Mouse (Mus musculus): ENCODE results near the gene Ovca2.
A peak's percentile ranks its signal among the peaks of the same experiment; 100 is the strongest.
"Not testable (repeated sequence)": the region's sequence is repeated elsewhere in the genome, so short reads cannot be mapped to it uniquely, and the experiment has no call there.

Gene Ovca2

GRCm38 (mm10) chr11:75178011-75178410 is 624 bp downstream of the Ovca2 start:
- H3K4me3 ChIP-seq (replicated peaks; ENCODE audit: low read length): peak overlapping the region; percentile 91
- H3K27me3 ChIP-seq (ENCODE audit: insufficient read depth, low read length): peaks cover 21% of the 10 kb centered on the region
- H3K4me1 ChIP-seq (replicated peaks; ENCODE audit: low read depth, low read length): peaks cover 41% of the 10 kb centered on the region
- H3K9me3 ChIP-seq (ENCODE audit: low read length): no peaks in the 10 kb centered on the region
- peaks cover 65% of the 10 kb centered on the region for H3K36me3 ChIP-seq (ENCODE audit: insufficient read depth, low read length)
- TF ChIP-seq NANOG (IDR thresholded peaks at IDR 0.05; ENCODE audit: borderline replicate concordance, low read length) (no peak), POU5F1 (IDR thresholded peaks at IDR 0.05; ENCODE audit: borderline replicate concordance, low read length) (no peak), CTCF (conservative IDR thresholded peaks at IDR 0.05; ENCODE audit: low read length) (no peak)

DNA sequence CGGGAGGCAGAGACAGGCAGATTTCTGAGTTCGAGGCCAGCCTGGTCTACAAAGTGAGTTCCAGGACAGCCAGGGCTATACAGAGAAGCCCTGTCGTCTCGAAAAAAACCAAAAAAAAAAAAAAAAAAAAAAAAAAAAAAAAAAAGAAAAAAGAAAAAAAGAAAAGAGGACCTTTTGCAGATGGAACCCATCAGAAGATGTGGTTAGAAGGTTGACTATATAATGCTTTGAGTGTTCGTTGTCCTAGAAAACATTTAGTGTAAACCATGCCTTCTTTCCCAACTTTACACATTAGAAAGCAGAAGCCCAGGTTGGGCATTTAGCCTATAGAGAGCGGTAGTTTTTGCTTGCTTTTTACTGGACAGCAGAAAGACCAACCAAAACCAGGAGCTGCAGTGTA is 4.1 kb downstream of the Ovca2 start:
- Histone ChIP-seq H3K27me3 (ENCODE audit: insufficient read depth, low read length) (peaks cover 55% of the 10 kb centered on the region), H3K36me3 (ENCODE audit: insufficient read depth, low read length) (peaks cover 31% of the 10 kb centered on the region), H3K4me1 (replicated peaks; ENCODE audit: low read depth, low read length) (peaks cover 57% of the 10 kb centered on the region)
- H3K9me3 ChIP-seq (ENCODE audit: low read length); H3K4me3 ChIP-seq (replicated peaks; ENCODE audit: low read length): not testable (repeated sequence)

- H3K27me3 ChIP-seq (ENCODE audit: insufficient read depth, low read length): peaks cover 63% of the 10 kb centered on the region
- H3K4me3 ChIP-seq (replicated peaks; ENCODE audit: low read length): peak overlapping the region; percentile 85
- H3K4me1 ChIP-seq (replicated peaks; ENCODE audit: low read depth, low read length): peaks cover 55% of the 10 kb centered on the region
- no peak for TF ChIP-seq POU5F1 (IDR thresholded peaks at IDR 0.05; ENCODE audit: borderline replicate concordance, low read length)
- TF ChIP-seq NANOG (IDR thresholded peaks at IDR 0.05; ENCODE audit: borderline replicate concordance, low read length): no peak
- no peak for TF ChIP-seq CTCF (conservative IDR thresholded peaks at IDR 0.05; ENCODE audit: low read length)
- peaks cover 29% of the 10 kb centered on the region for H3K36me3 ChIP-seq (ENCODE audit: insufficient read depth, low read length)
- no peaks in the 10 kb centered on the region for H3K9me3 ChIP-seq (ENCODE audit: low read length)
These were observed 4.9 kb downstream of the Ovca2 start for GRCm38 (mm10) chr11:75173799-75174165.

DNA sequence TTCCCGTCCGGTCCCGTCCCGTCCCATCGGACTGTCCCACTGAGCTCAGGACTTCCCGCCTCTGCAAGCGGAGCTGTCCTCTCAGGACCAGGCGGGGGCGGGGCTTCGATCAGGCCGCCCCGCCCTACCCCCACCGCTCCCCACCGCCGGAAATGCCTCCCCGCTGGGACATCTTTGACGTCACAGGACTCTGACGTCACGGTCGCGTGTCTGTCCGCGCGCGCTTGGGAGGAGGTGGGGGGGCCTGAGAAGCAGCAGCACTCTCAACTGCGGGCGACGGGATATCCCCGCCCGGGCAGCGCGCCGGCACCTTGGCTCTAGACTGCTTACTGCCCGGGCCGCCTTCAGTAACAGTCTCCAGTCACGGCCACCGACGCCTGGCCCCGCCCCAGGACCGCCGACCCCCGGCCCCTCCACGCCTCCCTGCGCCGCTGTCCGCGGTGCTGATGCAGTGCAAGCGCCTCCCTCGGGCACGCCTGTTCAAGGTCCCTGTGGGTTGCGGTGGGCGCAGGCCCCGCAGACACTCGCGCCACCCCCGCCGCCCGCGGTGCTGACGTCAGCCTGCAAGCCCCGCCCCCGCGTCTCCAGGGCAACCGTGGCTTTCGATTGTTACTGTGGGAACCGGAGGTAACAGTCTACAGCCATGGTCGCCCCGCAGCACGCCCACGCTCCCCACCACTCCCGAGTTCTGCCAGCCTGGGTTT is 5.4 kb downstream of the Ovca2 start:
- peaks cover 28% of the 10 kb centered on the region for H3K36me3 ChIP-seq (ENCODE audit: insufficient read depth, low read length)
- peak overlapping the region; percentile 85 for H3K4me3 ChIP-seq (replicated peaks; ENCODE audit: low read length)
- peaks cover 68% of the 10 kb centered on the region for H3K27me3 ChIP-seq (ENCODE audit: insufficient read depth, low read length)
- no peak for TF ChIP-seq CTCF (conservative IDR thresholded peaks at IDR 0.05; ENCODE audit: low read length)
- TF ChIP-seq POU5F1 (IDR thresholded peaks at IDR 0.05; ENCODE audit: borderline replicate concordance, low read length): no peak
- no peak for TF ChIP-seq NANOG (IDR thresholded peaks at IDR 0.05; ENCODE audit: borderline replicate concordance, low read length)
- H3K4me1 ChIP-seq (replicated peaks; ENCODE audit: low read depth, low read length): peaks cover 55% of the 10 kb centered on the region
- no peaks in the 10 kb centered on the region for H3K9me3 ChIP-seq (ENCODE audit: low read length)

DNA sequence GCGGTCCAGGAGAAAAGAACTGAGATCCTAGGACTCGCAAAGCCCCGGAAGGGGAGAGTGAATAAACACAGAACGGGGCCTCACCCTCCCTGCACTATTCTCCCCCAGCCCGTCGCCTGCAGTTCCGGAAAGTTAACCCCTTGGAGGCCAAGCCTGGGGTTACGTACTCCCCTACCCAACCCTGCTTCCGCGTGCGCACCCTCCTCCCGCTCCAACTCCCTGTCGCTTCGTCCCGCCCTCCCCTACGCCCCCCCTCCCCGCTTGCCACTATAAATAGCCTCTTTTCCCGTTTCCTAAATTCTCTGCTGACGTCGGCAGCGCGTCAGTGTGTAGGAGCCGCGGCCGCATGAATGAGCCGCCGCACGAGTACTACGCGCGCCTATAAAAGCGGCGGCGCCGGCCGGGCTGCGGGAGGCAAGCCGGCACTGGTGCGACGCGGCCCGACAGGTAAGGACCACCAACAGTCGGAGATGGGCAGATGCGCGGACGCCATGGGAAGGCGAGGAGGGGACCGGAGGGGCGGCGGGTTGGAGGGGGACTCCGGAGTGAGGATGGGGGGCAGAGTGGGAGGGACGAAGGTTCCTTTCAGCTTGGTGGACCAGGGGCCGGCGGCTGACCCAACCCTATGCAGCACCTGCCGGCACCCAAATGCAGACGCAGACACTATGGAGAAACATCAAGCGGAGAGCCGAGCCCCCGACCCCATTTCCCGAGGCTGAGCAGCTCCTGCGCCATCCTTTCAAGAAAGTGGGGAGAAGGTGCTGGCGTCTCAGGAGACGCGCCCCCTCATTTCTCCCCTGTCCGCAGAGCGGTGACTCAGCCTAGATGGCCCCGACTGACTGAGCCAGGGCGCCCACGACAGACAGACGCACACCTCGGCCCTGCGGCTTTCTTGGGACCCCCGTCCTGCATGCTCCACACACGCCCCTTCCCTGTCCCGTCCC is 6.2 kb downstream of the Ovca2 start:
- peak overlapping the region; percentile 85 for H3K4me3 ChIP-seq (replicated peaks; ENCODE audit: low read length)
- H3K36me3 ChIP-seq (ENCODE audit: insufficient read depth, low read length): peaks cover 20% of the 10 kb centered on the region
- TF ChIP-seq CTCF (conservative IDR thresholded peaks at IDR 0.05; ENCODE audit: low read length): no peak
- TF ChIP-seq NANOG (IDR thresholded peaks at IDR 0.05; ENCODE audit: borderline replicate concordance, low read length): no peak
- TF ChIP-seq POU5F1 (IDR thresholded peaks at IDR 0.05; ENCODE audit: borderline replicate concordance, low read length): no peak
- peaks cover 76% of the 10 kb centered on the region for H3K27me3 ChIP-seq (ENCODE audit: insufficient read depth, low read length)
- peaks cover 51% of the 10 kb centered on the region for H3K4me1 ChIP-seq (replicated peaks; ENCODE audit: low read depth, low read length)
- H3K9me3 ChIP-seq (ENCODE audit: low read length): no peaks in the 10 kb centered on the region

DNA sequence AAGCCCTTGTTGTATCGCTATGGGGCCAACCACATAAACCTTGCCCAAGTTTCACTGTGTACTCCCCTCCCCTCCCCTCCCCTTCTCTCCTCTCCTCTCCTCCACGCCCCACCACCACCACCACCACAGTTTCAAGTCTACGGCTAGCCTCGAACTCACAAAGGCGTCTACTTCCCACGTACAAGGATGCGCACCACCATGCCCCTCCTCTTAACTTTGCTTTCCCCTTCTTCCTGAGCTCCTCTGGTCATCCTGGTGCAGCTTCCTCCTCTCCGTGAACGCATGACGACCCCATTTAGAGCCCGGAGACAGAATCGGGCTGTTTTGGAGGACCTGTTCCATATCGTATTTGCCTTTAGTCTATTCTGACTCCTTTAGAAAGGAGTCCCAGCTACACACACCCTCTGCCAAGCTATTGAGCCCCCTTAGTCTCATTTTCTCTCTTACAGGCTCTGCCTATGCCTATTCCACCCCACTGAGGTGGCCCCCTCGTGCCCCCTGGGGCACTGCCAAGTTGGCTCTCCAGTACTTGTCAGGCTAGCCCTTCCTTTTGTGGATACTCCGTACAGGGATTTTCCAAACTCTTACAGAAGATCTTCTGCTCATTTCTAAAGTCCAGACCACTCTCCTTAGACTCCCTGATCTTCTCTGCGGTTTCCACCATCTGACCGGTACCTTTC is 7.3 kb downstream of the Ovca2 start:
- H3K27me3 ChIP-seq (ENCODE audit: insufficient read depth, low read length): peaks cover 87% of the 10 kb centered on the region
- TF ChIP-seq NANOG (IDR thresholded peaks at IDR 0.05; ENCODE audit: borderline replicate concordance, low read length) (no peak), CTCF (conservative IDR thresholded peaks at IDR 0.05; ENCODE audit: low read length) (no peak), POU5F1 (IDR thresholded peaks at IDR 0.05; ENCODE audit: borderline replicate concordance, low read length) (no peak)
- H3K4me3 ChIP-seq (replicated peaks; ENCODE audit: low read length): peak overlapping the region; percentile 85
- H3K9me3 ChIP-seq (ENCODE audit: low read length): no peaks in the 10 kb centered on the region
- H3K4me1 ChIP-seq (replicated peaks; ENCODE audit: low read depth, low read length): peaks cover 52% of the 10 kb centered on the region
- peaks cover 9% of the 10 kb centered on the region for H3K36me3 ChIP-seq (ENCODE audit: insufficient read depth, low read length)

GRCm38 (mm10) chr11:75170136-75170751 is 8.4 kb downstream of the Ovca2 start:
- no peak for TF ChIP-seq POU5F1 (IDR thresholded peaks at IDR 0.05; ENCODE audit: borderline replicate concordance, low read length)
- peak; percentile 50 for TF ChIP-seq CTCF (conservative IDR thresholded peaks at IDR 0.05; ENCODE audit: low read length)
- no peak for TF ChIP-seq NANOG (IDR thresholded peaks at IDR 0.05; ENCODE audit: borderline replicate concordance, low read length)
- Histone ChIP-seq H3K4me1 (replicated peaks; ENCODE audit: low read depth, low read length) (peaks cover 59% of the 10 kb centered on the region), H3K36me3 (ENCODE audit: insufficient read depth, low read length) (no peaks in the 10 kb centered on the region), H3K9me3 (ENCODE audit: low read length) (no peaks in the 10 kb centered on the region), H3K4me3 (replicated peaks; ENCODE audit: low read length) (peak overlapping the region; percentile 79), H3K27me3 (ENCODE audit: insufficient read depth, low read length) (peaks cover 93% of the 10 kb centered on the region)
